Mouse (Mus musculus): ENCODE results near the gene Madd. TPM values are rescaled to one million over a fixed set of nuclear protein-coding genes. Genes with fewer than 3 reads are reported as not detected.
A peak's percentile ranks its signal among the peaks of the same experiment; 100 is the strongest.

Gene Madd
- total and polyA plus RNA-seq, 2 experiments from 2014 or later: 2.4 to 4.3 TPM

DNA sequence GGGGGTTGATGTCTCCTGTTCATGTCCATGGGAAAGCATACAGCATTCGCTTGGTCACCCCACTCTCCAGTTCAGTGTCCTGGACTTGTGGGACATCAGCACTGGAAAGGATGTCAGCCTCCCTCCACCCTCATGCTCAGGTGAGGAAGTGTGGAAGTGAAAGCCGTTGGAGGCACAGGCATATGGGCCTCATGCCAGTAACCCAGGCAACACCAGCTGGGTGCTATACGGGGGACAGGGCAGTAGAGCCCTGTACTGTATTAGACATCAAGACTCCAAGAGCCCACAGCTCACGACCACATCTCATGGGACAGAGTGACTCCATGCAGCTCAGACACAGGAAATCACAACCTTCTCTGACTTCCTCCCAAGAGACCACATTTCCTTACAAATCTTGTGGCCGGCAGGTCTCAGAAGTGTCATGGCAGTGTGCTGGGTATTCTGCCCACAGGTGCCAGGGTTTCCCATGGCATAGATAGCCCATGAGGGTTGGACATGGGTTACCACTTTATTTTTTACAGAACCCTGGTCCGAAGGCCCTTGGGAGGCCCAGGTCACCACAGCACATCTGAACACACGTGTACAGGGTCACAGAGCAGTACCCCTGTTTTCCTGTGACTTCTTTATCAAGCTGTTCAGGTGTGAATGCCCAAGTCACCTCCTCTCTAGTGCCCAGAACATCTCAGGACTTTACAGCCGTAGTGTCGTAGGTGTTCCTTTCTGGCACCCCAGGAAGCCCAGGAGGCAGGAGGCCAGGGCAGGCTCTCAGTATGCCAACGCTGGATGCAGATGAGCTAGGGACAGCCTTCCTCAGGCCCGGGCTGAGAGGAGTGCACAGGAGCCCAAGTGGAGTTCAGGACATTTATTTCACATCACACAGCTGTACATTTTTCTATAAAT is 46.9 kb downstream of the Madd start:
- DNase-seq (ENCODE audit: low spot score) (no peak), ATAC-seq (ENCODE audit: insufficient read depth, low read depth) (no peak)
- TF ChIP-seq CTCF (IDR thresholded peaks at IDR 0.05; ENCODE audit: low read depth) (no peak), EP300 (IDR thresholded peaks at IDR 0.05; ENCODE audit: low read depth) (no peak)
- Histone ChIP-seq H3K36me3 (replicated peaks; ENCODE audit: control insufficient read depth, insufficient read depth, low read length) (peaks cover 64% of the 10 kb centered on the region), H3K27me3 (ENCODE audit: control insufficient read depth, insufficient read depth, low read length) (no peaks in the 10 kb centered on the region), H3K9ac (replicated peaks; ENCODE audit: low read depth, low read length) (no peak overlapping the region), H3K4me1 (ENCODE audit: control insufficient read depth, insufficient read depth) (0 out of 2 replicates have a peak, but pooled peaks cover 2% of the 10 kb centered on the region), H3K4me3 (ENCODE audit: low read depth, low read length) (no peak overlapping the region), H3K9me3 (replicated peaks; ENCODE audit: control insufficient read depth, low read length) (no peaks in the 10 kb centered on the region), H3K4me2 (ENCODE audit: low read depth, low read length) (no peak overlapping the region), H3K27ac (ENCODE audit: low read depth) (0 out of 2 replicates have a peak overlapping the region, but pooled peaks have one; percentile 61)
- WGBS: 52% methylated on average over 11 of the region's 11 CpGs

- Histone ChIP-seq H3K27me3 (ENCODE audit: control insufficient read depth, insufficient read depth, low read length) (no peaks in the 10 kb centered on the region), H3K4me1 (ENCODE audit: control insufficient read depth, insufficient read depth) (0 out of 2 replicates have a peak, but pooled peaks cover 2% of the 10 kb centered on the region), H3K4me2 (ENCODE audit: low read depth, low read length) (no peak overlapping the region), H3K27ac (ENCODE audit: low read depth) (peak overlapping the region; percentile 46; the same call in 1 of the 2 replicates), H3K9ac (replicated peaks; ENCODE audit: low read depth, low read length) (no peak overlapping the region), H3K36me3 (replicated peaks; ENCODE audit: control insufficient read depth, insufficient read depth, low read length) (peaks cover 92% of the 10 kb centered on the region), H3K4me3 (ENCODE audit: low read depth, low read length) (no peak overlapping the region), H3K9me3 (replicated peaks; ENCODE audit: control insufficient read depth, low read length) (no peaks in the 10 kb centered on the region)
- WGBS: 34% methylated on average over 3 of the region's 3 CpGs
- no peak for DNase-seq (ENCODE audit: low spot score)
- no peak for TF ChIP-seq EP300 (IDR thresholded peaks at IDR 0.05; ENCODE audit: low read depth)
- no peak for TF ChIP-seq CTCF (IDR thresholded peaks at IDR 0.05; ENCODE audit: low read depth)
- no peak for ATAC-seq (ENCODE audit: insufficient read depth, low read depth)
Measured at GRCm38 (mm10) chr2:91132035-91132434, 51.6 kb downstream of the Madd start.

DNA sequence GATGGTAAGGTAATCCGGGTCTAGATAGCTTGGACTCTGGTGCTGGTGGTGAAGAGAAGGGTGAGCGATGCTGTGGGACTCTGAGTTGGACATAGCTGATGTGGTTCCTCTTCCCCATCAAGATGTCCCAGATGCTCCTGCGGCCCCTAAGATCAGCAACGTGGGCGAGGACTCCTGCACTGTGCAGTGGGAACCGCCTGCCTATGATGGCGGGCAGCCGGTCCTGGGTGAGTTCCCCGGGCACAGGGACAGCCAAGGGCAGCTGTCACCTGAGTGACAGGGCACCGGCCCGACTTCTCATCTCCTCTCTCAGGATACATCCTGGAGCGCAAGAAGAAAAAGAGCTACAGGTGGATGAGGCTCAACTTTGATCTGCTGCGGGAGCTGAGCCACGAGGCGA is 52.4 kb downstream of the Madd start:
- Histone ChIP-seq H3K9me3 (replicated peaks; ENCODE audit: control insufficient read depth, low read length) (no peaks in the 10 kb centered on the region), H3K4me1 (ENCODE audit: control insufficient read depth, insufficient read depth) (0 out of 2 replicates have a peak, but pooled peaks cover 2% of the 10 kb centered on the region), H3K36me3 (replicated peaks; ENCODE audit: control insufficient read depth, insufficient read depth, low read length) (peaks cover 91% of the 10 kb centered on the region), H3K4me3 (ENCODE audit: low read depth, low read length) (no peak overlapping the region), H3K27me3 (ENCODE audit: control insufficient read depth, insufficient read depth, low read length) (no peaks in the 10 kb centered on the region), H3K27ac (ENCODE audit: low read depth) (peak overlapping the region; percentile 46; the same call in 1 of the 2 replicates), H3K9ac (replicated peaks; ENCODE audit: low read depth, low read length) (no peak overlapping the region), H3K4me2 (ENCODE audit: low read depth, low read length) (no peak overlapping the region)
- no peak for DNase-seq (ENCODE audit: low spot score)
- TF ChIP-seq EP300 (IDR thresholded peaks at IDR 0.05; ENCODE audit: low read depth) (no peak), CTCF (IDR thresholded peaks at IDR 0.05; ENCODE audit: low read depth) (no peak)
- no peak for ATAC-seq (ENCODE audit: insufficient read depth, low read depth)
- WGBS: 80% methylated on average over 15 of the region's 15 CpGs

DNA sequence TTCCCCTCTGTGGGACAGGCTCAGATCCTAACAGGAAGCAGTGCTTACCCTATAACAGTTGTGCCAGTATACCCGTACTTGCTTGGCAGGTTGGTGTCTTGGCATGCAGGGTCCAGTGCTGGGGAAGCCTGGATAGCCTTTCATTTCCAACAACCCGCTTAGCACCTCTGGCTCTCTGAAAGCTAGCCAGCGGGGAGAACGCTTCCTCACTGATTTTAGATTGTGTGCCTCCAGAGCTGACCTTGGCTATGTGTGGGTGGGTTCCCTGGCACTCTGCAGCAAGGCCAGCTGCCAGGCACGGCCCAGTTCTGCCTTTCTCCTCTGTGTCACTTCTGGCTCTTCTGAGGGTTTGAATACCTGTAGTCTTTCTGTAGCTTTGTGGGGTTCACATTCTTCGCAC is 53.5 kb downstream of the Madd start:
- DNase-seq (ENCODE audit: low spot score) (peak; percentile 53), ATAC-seq (ENCODE audit: insufficient read depth, low read depth) (peak; percentile 28; the same call in 1 of the 2 replicates)
- H3K36me3 ChIP-seq (replicated peaks; ENCODE audit: control insufficient read depth, insufficient read depth, low read length): peaks cover 91% of the 10 kb centered on the region
- H3K27me3 ChIP-seq (ENCODE audit: control insufficient read depth, insufficient read depth, low read length): no peaks in the 10 kb centered on the region
- no peak overlapping the region for H3K9ac ChIP-seq (replicated peaks; ENCODE audit: low read depth, low read length)
- TF ChIP-seq EP300 (IDR thresholded peaks at IDR 0.05; ENCODE audit: low read depth) (no peak), CTCF (IDR thresholded peaks at IDR 0.05; ENCODE audit: low read depth) (no peak)
- no peak overlapping the region for H3K4me2 ChIP-seq (ENCODE audit: low read depth, low read length)
- H3K4me1 ChIP-seq (ENCODE audit: control insufficient read depth, insufficient read depth): peaks cover 6% of the 10 kb centered on the region
- H3K4me3 ChIP-seq (ENCODE audit: low read depth, low read length): no peak overlapping the region
- 41% methylated on average over 6 of the region's 6 CpGs for WGBS
- H3K9me3 ChIP-seq (replicated peaks; ENCODE audit: control insufficient read depth, low read length): no peaks in the 10 kb centered on the region
- H3K27ac ChIP-seq (ENCODE audit: low read depth): peak overlapping the region; percentile 54

DNA sequence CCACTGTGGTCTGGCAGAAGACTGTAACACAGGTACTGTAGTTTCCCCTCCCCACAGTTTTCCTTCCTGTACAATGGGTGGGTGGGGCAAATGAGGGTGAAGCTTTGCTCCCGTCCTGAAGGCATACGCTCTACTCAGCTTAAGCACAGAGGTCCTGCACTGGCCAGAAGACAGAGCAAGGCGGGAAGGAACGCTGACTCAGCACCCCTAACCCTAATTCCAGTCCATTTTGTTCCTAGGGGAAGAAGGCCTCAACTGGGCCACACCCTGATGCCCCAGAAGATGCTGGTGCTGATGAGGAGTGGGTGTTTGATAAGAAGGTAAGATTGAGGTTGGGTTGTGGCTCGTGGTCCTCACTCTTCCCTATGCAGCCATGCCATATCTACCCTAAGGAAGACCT is 54.9 kb downstream of the Madd start:
- TF ChIP-seq CTCF (IDR thresholded peaks at IDR 0.05; ENCODE audit: low read depth) (no peak), EP300 (IDR thresholded peaks at IDR 0.05; ENCODE audit: low read depth) (no peak)
- peaks cover 11% of the 10 kb centered on the region for H3K4me1 ChIP-seq (ENCODE audit: control insufficient read depth, insufficient read depth)
- H3K27me3 ChIP-seq (ENCODE audit: control insufficient read depth, insufficient read depth, low read length): no peaks in the 10 kb centered on the region
- no peak overlapping the region for H3K4me3 ChIP-seq (ENCODE audit: low read depth, low read length)
- 54% methylated on average over 5 of the region's 5 CpGs for WGBS
- no peak for ATAC-seq (ENCODE audit: insufficient read depth, low read depth)
- H3K36me3 ChIP-seq (replicated peaks; ENCODE audit: control insufficient read depth, insufficient read depth, low read length): peaks cover 91% of the 10 kb centered on the region
- H3K9me3 ChIP-seq (replicated peaks; ENCODE audit: control insufficient read depth, low read length): no peaks in the 10 kb centered on the region
- no peak overlapping the region for H3K4me2 ChIP-seq (ENCODE audit: low read depth, low read length)
- DNase-seq (ENCODE audit: low spot score): no peak
- H3K9ac ChIP-seq (replicated peaks; ENCODE audit: low read depth, low read length): no peak overlapping the region
- no peak overlapping the region for H3K27ac ChIP-seq (ENCODE audit: low read depth)

All from heart, postnatal 0 days (tissue).